Mouse (Mus musculus) small intestine, adult 2 months (tissue): Measurements from ENCODE around the gene Morc3.

Experiments used
- CTCF ChIP-seq: fragments of 200-500 bp; IDR thresholded peaks from 2 replicates; pipeline ENCODE4 v1.5.1; 2012; ENCODE audit warnings: low read depth, mild to moderate bottlenecking, control low read depth, inconsistent platforms, low read length, moderate library complexity, mixed read lengths; ENCODE audit not compliant: insufficient replicate concordance, insufficient read length; ENCODE audit errors: extremely low read depth
- POLR2A ChIP-seq: fragments of 200-500 bp; IDR thresholded peaks from 2 replicates; pipeline ENCODE4 v1.6.1; 2012; ENCODE audit warnings: low read depth, mild to moderate bottlenecking, control low read depth, inconsistent platforms, low read length, moderate library complexity

DNA sequence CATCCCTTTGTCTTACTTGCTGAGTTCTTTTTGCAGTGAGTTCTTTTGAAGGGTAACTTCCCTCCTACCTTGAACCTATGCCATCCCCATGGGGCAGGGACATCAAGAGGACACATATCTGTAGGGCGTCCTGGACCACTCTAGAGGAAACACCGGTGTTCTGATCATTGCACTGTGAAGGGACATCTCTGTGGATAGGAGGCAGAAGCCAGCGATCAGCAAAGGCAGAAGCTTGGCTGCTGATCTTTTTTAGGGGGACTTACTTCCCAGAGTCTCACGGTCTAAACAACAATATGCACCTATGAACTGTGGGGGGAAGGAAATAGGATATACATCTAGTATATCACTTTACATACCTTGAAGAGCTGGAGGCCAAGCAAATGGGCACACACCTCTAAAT, 6.5 kb upstream of the Morc3 start:
- no peak for TF ChIP-seq POLR2A
- TF ChIP-seq CTCF = no peak
